Mouse (Mus musculus) kidney, adult 18-20 months (tissue): ENCODE measurements around the gene Odf4.
"Not testable (repeated sequence)": the region's sequence is repeated elsewhere in the genome, so short reads cannot be mapped to it uniquely, and the experiment has no call there.

Experiments
- DNase-seq: peaks from one replicate; pipeline ENCODE4 v3.0.0; 2021

Gene Odf4

GRCm38 (mm10) chr11:68946001-68946400 is 19.1 kb upstream of the Odf4 start:
- DNase-seq, result no peak

GRCm38 (mm10) chr11:68945245-68945644 is 18.4 kb upstream of the Odf4 start:
- DNase-seq, result no peak

- DNase-seq, result peak; percentile 41
Observed at GRCm38 (mm10) chr11:68942731-68943130, 15.8 kb upstream of the Odf4 start.

GRCm38 (mm10) chr11:68940516-68940915 is 13.6 kb upstream of the Odf4 start:
- peak; percentile 79 for DNase-seq

GRCm38 (mm10) chr11:68939451-68940304 is 12.8 kb upstream of the Odf4 start:
- DNase-seq, result peak; percentile 89

DNA sequence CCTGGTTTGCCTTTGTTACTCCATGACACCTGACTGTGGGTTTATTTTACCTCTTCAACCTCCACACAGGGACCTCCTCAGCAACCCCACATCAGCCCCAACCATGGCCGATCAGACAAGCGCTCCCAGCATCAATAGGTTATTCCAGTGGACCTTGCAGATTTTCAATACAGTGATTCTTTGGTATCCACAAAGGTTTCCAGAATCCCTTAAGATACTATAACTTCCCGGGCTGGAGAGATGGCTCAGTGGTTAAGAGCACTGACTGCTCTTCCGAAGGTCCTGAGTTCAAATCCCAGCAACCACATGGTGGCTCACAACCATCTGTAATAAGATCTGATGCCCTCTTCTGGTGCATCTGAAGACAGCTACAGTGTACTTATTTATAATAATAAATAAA is 10.1 kb upstream of the Odf4 start:
- not testable (repeated sequence) for DNase-seq

GRCm38 (mm10) chr11:68933885-68934507 is 7.1 kb upstream of the Odf4 start:
- no peak for DNase-seq

- DNase-seq, result no peak
Observed at GRCm38 (mm10) chr11:68929947-68930346, 3.1 kb upstream of the Odf4 start.

DNA sequence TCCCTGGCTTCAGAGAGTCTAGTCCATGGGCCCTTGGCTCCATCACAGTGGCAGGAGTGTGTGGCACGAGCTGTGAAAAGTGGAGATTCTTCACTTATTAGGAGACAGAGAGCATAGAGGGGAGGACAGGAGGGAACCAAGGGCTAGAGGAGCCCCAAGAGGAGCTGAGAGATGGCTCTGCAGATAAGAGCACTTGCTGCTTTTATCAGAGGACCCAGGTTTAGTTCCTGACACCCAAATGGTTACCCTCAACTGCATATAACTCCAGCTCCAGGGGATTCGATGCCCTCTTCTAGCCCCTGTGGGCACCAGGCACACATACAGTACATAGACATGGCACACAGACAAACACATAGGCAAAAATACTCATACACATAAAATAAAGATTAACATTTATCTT is 2.1 kb downstream of the Odf4 start:
- no peak for DNase-seq

DNA sequence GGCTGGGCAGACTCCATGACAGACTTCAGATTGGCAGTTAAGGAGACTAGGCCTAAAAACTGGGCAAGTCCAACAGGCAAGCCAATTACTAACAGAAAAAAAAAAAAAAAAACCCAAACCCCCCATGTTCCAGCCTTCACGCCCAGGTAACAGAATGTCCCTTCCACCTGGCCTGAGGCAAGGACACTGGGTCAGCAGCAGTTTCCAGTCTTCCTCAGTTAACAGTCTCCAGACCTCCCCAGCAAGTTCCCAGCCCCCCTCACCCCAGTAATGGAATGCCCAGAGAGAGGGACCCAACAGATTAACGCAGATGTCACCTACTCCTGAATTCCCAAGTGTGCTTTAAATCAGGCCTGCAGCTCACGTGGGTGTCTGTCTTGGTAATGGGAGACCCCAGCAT is 3.7 kb downstream of the Odf4 start:
- peak; percentile 50 for DNase-seq

DNA sequence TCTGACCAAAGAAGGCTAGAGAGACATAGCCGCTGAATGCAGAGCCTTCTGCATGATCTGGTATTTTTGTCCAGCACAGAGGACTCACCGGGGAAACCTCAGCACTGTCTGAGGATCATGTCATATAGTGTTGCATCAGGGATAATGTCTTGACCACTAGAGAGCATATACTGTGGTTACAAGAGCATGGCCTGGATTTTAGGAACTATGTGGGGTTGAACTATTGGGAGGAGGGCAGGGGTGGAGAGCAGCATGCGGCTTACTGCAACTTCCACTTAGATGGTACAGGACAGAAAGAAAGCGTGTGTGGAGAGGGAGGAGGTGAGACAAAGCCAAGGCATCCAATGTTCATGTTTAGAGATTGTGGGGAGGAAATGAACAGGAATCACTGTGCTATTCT is 12.3 kb downstream of the Odf4 start:
- no peak for DNase-seq

DNA sequence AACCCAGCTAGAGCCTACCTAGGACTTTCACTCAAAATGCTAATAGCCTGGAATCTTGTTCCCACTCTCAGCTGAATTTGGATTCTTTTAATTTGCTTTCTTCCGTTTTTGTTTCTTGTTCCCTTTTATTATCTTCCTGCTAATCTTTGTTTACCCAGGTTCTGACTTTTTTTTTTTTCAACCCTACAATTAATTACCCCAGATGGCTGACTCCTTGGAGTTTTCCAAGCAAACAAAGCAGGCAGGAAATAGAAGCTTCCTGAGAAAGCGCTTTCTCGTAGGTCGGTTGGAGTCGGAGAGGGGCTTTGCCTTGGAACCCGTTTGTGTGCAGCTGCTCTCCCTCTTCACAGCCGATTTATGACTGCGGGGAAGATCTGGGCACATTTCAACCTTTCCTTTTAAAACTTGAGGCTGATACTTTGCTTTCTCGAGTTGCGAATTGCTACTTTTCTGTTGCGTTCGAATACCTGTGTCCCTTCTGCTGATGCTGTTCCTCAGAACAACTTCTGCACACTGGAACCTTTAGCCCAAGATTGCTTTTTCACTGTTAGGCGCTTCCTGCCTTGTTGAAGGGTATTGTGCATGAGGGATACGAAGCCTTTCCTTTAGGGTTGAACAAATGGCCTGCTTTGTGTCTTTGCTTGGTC is 15.2 kb downstream of the Odf4 start:
- DNase-seq, result no peak

DNA sequence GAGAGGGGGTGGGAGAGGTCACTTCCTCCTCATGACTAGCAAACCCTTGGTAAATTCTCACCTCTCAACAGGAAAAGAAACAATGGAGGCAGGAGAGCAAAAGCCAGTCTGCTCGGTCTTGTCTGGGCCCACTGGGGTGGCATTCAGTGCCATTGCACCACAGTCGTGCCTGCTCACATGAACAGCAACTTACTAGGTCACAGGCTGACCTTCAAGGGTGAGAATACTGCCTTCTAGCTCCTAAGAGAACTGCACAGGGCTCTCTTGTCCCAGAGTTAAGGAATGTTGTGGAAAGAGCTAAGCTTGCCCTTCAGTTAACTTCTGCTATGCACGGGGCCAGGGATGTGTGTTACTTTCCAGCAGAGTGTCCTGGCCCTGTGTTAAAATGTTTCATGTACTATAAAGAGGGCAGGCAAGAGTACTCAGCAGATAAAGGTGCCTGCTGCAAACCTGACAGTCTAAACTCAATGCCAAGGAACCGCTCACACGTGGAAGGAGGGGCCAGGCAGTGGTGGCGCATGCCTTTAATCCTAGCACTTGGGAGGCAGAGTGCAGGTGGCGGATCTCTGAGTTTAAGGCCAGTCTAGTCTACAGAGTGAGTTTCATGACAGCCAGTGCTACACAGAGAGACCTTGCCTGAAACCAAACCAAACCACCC is 17.9 kb downstream of the Odf4 start:
- DNase-seq, result no peak

GRCm38 (mm10) chr11:68907251-68907650 is 19.6 kb downstream of the Odf4 start:
- DNase-seq, result no peak

GRCm38 (mm10) chr11:68906461-68906790 is 20.5 kb downstream of the Odf4 start:
- DNase-seq, result no peak

GRCm38 (mm10) chr11:68905665-68906460 is 21.0 kb downstream of the Odf4 start:
- no peak for DNase-seq

DNA sequence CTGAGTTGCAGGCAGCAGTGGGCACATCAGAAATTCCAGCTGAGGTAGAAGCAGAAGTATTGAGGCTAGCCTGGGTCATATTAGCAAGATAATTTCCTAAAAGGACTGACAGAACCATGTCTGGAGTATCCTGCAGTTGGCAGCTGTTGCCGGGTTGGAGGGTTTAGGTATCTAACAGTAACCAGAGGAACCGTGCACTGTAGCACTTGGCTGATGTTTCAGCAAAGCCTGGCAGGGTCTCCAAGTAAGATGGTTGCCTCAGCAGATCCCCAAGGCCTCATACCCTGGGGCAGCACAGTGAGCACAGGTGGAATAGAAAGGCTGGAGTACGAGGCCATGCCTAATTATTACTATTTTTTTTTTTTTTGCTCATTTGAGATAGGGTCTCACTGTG is 21.7 kb downstream of the Odf4 start:
- no peak for DNase-seq

DNA sequence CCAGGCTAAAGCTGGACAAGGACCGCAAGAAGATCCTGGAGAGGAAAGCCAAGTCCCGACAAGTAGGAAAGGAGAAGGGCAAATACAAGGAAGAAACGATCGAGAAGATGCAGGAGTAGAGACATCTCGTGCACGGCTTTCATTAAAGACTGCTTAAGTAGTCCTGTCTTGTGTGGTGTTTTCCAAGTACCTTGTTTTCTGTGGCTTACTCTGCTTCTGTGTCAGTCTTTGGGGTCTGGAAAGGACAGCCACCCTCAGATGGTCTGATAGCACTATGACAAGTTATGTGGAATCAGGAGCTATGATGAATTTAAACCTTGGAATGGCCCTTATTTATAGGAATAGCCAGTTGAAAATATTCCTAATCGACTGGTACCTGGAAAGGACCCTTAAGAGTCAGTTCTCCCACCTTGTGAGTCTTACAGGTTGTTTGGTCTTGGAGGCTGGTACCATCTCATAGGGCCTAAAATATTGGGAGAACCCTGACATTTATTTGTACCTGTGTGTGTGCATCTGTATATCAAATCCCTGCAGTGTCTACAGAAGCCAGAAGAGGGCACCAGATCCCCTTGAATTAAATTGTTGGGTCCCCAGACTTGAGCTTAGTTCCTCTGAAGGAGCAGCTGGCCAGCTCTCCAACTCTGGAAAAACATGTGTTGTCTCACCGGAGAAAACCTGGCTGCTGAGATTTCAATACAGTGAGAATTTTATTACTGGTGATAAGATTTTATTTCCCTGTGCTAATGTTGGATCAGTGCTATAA is 22.3 kb downstream of the Odf4 start:
- peak; percentile 86 for DNase-seq

DNA sequence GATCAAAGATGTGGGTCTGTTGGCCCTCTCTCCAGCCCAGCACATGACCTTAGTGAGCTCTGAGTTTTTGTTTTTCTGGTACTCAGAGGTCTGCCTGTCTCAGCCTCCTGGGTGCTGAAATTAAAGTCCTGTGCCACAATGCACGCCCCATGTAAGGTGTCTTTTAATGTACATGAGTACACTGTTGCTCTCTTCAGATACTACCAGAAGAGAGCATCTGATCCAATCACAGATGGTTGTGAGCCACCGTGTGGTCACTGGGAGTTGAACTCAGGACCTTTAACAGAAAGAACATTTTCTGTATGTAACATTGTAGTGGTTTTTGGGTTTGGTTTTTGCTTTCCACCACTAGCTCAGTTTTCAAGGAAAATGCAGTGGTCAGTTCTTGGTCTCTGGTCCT is 23.1 kb downstream of the Odf4 start:
- no peak for DNase-seq

GRCm38 (mm10) chr11:68902823-68903222 is 24.1 kb downstream of the Odf4 start:
- DNase-seq, result no peak

DNA sequence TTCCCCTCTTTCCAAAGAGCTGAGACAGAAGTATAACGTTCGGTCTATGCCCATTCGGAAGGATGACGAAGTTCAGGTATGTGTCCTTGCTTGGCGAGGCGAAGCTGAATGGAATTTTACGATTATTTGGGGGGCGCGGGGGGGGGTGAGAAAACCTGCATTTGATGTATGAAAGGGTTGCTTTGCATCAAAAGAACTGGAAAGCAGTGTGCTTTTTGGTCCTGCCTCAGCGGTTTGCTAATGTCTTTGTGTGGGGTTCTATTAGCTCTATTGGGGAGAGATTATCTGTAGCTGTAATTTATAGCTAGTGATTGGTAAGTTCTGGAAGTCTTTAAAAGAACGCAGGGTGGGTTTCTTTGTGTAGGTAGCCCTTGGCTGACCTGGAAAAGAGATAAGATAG is 24.5 kb downstream of the Odf4 start:
- no peak for DNase-seq

DNA sequence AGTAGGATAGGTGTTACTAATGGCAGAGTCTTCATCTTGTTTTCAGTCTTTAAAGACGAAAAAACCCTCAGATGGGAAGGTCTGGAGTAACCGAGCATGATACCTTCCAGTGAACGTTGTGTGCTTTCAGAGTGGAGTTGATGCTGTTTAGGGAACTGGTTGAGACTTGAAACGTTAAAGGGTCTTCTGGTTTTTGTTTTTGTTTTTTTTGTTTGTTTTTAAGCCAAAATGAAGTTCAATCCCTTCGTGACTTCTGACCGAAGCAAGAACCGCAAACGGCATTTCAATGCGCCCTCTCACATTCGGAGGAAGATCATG is 24.9 kb downstream of the Odf4 start:
- DNase-seq, result no peak
